Mouse (Mus musculus): ENCODE results near the gene Cfap54.

Cfap54 gene

GRCm38 (mm10) chr10:93081133-93081779, at the start of gene Cfap54:
TSS of gene Cfap54 (minus strand) at chr10:93081618.
- peak; percentile 93 for DNase-seq

- no peak for DNase-seq
These were observed 49.1 kb upstream of the Cfap54 start for GRCm38 (mm10) chr10:93130456-93130940.

- no peak for DNase-seq
These were observed 48.6 kb upstream of the Cfap54 start for GRCm38 (mm10) chr10:93129904-93130455.

- no peak for DNase-seq
These were observed 47.9 kb upstream of the Cfap54 start for GRCm38 (mm10) chr10:93129345-93129744.

- no peak for DNase-seq
These were observed 47.1 kb upstream of the Cfap54 start for GRCm38 (mm10) chr10:93128566-93128965.

DNA sequence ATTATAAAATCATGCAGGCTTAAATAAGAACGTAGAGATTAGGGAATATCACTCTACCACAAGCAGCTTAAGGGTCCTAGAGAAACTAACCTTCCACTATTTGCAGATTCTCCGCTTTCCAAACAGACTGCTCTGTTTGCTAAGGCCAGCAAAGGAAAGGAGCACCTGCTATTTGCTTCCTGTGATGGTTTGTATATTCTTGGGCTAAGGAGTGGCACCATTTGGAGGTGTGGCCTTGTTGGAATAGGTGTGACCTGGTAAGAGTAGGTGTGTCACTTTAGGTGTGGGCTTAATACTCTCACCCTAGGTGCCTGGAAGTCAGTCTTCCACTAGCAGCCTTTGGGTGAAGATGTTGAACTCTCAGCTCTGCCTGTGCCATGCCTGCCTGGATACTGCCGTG, 44.6 kb upstream of the Cfap54 start:
- DNase-seq: no peak

- DNase-seq: peak; percentile 90
These were observed 42.7 kb upstream of the Cfap54 start for GRCm38 (mm10) chr10:93123957-93124613.

DNA sequence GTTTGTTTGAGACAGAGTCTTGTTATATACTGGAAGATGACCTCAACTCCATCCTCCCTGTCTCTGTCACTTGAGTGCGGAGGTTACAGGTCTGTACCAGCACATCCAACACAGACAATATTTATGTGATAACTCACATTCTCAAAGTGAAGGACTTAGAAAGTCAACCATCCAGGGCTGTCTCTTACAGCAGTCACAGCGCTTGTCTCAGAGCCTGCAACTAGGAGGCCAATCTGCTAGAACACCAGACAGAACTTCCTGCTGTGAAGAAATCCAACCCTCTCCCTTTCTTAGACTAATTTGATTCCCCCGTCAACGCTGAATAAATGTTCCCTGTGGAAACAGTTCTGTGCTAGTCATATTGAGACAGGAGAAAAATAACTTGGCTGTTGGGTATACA, 41.9 kb upstream of the Cfap54 start:
- peak; percentile 25 for DNase-seq

GRCm38 (mm10) chr10:93122399-93123184, 41.2 kb upstream of the Cfap54 start:
- DNase-seq: no peak

- no peak for DNase-seq
These were observed 39.9 kb upstream of the Cfap54 start for GRCm38 (mm10) chr10:93121262-93121860.

GRCm38 (mm10) chr10:93119809-93120208, 38.4 kb upstream of the Cfap54 start:
- no peak for DNase-seq

DNA sequence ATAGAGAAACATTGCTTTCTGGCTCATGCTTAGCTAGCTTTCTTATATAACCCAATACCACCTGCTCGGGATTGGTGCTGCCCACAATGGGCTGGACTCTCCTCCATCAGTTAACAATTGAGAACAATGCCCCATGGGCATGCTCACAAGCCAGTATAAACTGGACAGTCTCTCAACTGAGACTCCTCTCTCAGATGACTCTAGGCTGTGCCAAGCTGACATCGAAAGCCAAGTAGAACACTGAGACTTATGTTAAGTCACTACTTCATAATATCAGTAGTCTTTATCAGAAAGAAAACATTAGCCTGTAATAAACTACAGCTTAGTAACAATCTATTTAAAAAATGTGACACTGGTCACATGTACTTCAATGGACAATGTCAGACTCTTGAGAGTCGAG, 35.2 kb upstream of the Cfap54 start:
- DNase-seq: no peak

DNA sequence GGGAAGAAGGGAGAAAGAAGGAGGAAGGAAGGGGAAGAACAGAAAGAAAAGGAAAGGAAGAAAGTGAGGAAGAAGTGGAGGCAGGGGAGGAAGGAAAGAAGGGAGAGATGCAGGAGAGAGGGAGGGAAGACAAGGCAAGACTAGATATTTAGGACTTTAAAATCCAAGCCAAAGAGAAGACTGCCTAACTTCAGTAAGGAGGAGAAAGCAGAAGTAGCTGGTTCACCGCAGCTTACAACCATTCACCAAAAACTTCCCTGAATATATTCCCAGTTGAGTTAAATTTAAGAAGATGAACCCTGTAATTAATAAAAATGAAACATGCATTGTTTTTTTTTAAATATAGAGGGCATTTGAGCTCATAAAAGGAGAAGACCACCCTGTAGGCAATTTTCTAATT, 34.3 kb upstream of the Cfap54 start:
- DNase-seq: no peak

DNA sequence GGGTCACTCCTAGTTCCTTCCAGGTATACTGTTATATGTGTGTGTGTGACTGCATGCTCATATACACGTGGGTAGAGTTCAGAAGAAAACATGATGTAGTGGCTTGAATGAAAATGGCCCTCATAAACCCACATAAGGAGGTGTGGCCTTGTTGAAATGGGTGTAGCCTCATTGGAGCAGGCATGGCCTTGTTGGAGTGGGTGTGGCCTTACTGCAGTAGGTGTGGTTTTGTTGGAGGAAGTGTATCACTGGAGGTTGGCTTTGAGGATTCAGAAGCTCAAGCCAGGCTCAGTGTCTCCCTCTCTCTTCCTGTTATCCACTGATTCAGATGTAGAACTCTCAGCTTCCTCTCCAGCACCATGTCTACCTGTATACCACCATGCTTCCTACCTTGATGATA, 33.4 kb upstream of the Cfap54 start:
- no peak for DNase-seq

DNA sequence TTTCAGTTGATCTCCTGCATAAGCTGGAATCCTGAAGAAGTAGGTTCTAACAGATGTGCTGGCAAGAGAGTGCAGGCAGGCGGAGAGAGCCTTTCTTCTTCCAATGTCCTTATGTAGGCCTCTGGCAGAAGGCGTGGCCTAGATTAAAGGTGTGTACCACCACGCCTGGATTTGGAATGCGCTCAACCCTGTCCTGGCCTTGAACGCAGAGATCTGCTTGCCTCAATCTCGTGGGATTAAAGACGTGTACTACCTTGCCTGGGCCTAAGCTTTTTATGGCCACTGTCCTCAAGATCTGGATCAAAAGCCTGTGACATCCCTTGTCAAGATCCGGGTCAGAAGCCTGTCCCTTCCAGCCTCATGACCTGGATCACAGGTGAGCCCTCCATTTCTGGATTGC, 32.5 kb upstream of the Cfap54 start:
- DNase-seq: no peak

DNA sequence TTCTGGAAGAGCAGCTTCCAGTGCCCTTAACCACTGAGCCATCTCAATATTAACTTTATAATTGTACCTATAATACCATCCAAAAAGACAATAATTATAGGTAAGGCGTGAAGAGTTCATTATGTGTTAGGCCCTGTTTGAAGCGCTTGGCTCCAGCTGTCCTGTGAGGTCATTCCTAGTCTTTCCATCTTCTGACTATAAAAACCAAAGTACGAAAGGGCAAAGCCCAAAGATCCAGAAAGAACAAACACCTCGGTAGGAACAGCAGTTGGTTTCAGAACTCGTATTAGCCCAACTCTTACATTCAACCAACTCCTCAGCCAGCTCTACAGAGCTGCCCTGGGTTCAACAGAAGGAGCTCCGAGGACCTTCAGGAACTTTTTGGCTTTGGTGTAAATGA, 30.6 kb upstream of the Cfap54 start:
- no peak for DNase-seq

GRCm38 (mm10) chr10:93111412-93111811, 30.0 kb upstream of the Cfap54 start:
- no peak for DNase-seq

- no peak for DNase-seq
These were observed 23.9 kb upstream of the Cfap54 start for GRCm38 (mm10) chr10:93105358-93105757.

GRCm38 (mm10) chr10:93104357-93104756, 22.9 kb upstream of the Cfap54 start:
- no peak for DNase-seq

GRCm38 (mm10) chr10:93103676-93104075, 22.3 kb upstream of the Cfap54 start:
- no peak for DNase-seq

DNA sequence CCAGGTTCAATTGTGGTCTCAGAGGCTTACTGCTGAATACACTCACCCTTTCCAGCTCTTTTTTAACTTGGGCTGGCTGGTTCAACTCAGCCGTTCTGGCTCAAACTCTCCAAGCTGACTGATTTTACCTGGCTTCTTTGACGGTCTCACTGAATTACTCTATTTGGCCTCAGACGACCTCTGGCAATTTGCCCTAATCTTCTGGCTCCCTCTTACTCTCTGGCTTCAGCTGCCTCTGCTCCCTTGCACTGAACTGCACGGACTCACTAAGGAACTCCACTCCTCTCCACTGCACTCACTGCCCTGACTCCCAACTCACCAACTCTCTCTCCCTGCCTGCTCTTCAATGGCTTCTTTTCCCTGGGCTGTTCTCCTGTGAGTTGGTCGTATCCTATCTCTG, 20.9 kb upstream of the Cfap54 start:
- DNase-seq: no peak

DNA sequence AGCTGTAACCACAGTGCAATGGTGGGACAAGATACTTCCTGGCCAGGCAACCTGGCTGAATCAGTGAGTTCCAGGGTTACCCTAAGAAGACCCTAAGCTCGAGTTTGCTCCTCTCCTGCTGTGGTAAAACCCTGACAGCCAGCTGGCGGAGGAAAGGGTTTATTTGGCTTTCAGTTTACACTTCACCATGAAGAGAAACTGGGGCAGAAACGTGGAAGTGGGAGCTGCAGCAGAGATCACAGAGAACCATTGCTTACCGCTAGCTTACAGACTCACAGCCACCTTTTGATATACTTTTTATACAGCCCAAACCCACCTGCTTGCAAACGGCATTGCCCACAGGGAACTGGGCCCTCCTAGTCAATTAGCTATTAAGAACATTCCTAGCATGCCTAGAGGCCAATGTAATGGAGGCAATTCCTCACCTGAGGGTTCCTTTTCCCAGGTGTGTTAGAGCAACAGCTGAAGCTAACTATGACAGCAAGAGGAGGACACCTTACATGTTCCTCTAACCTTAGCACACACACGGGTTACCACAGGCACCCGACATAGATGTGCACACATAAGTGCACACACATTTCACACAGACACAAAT, 16.9 kb upstream of the Cfap54 start:
- peak; percentile 65 for DNase-seq

DNA sequence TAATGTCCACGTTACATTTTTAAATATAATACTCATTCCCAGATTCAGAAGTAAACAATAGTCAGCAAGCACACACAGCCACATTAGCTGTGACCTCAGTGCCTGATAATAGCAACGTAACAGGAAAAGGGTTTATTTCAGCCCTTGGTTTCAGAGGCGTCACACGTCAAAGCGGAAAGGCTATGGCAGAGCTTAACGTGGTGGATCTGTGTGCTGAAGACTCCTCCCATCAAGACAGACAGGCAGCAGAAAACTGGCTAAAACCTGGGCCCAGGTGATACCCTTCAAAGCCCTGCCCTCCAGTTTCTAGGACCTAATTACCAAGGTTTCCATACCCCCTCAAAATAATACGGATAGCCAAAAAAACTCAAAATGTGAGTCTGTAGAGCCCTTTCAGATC, 16.0 kb upstream of the Cfap54 start:
- no peak for DNase-seq
